Mouse (Mus musculus) retina, embryonic 14.5 days (tissue): ENCODE data around the gene Arl15.

Experiments
- DNase-seq: peaks from one replicate; pipeline ENCODE4 v3.0.0-alpha.2; 2015; ENCODE audit warnings: low spot score

Arl15 gene

DNA sequence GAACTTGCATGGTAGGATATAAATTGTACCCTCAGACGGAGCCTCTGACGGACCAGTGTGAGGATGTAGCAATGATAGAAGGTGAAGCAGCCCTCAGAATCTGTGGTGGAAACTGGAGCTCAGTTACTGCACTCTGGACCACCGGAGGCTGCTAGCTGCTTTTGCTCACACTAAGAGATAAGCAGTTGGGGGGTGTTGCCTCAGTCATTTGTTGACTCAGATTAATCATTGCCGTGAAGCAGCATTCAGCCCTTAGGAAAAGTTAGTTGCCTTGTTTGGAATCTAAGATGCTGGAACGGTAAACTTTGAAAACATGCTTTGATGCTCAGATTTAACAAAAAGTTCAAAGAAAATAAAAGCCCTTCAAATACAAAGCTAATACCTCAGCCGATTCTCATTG is 270.7 kb downstream of the Arl15 start:
- no peak for DNase-seq

DNA sequence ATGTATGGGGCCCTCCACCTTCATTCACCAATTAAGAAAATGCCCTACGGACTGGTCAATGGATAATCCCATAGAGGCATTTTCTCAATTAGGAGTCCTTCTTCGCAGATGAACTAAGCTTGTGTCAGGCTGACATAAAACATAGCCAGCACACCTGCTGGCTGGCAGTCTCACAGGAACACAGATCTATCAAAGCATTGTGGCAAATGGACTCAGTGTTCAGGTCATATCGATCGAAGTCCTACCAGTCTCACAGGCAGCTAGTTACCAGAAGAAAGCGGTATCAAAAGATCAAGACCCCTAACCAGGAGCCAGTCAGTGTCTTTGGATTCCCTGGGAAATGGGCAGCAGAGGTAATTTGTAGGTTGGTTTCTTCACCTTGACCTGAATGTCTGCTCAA is 274.1 kb downstream of the Arl15 start:
- no peak for DNase-seq

DNA sequence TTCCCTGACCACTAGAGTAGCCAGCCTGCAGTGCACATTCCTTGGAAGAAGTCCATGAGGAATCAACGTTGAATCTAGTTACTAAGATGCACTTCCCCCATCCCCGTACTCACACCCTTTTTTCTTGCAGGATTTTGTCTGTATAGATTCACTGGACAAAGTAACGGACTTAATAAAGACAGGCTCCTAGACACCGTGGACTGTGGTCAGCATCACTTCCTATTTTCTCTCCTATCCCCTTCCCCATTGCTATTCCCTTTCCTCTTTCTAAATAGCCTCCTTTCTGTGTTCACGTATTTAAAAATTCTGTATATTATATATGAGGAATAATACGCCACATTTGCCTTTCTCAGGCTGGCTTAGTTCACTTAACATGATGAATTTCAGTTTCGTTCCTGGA is 277.1 kb downstream of the Arl15 start:
- no peak for DNase-seq

DNA sequence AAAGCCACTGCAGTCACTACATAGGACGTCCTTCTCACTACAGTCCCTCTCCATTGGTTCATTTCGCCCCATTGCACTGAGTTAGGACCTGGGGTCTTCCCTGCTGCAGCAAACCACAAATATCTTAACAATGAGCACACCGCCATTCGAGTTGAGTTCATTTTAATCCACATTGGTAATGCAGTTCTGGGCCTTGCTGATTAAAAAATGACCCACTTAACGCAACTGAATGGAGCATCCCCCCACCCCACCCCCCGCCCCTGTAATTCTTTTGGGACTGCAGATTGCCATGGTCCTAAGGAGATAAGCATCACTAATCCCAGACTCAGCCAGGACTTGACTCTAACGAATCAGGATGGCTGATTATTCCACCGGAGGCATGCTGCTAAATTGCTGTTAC is 280.2 kb downstream of the Arl15 start:
- peak; percentile 28 for DNase-seq

DNA sequence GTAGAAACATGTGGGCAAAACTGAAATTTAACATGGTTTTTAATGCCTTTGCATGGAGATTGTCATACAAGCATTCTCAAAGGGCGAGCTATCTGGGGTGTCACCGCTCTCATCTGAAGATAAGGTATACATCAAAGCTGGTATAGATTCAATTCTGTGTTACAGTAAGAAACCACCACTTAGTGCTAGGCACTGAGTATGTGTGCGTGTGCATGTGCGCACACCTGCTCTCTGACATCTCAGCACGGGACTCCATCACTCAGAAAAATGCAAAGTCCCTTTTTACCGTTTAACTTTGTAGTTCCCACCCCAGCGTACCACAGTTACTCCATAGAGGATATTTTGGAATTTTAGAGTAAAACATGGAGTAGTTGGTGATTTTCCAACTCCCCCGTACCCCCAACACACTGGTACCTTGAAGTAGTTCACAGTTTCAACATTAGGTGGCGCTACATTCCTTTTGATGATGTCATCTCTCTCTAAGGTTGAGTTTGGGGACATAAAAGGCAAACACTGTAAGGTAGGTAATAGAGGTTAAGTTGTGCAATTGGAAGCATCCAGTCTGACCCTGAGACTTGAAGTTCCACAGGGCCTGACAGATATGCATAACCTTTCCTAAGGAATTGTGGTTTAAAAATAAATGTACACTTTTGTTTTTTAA is 281.5 kb downstream of the Arl15 start:
- DNase-seq: peak; percentile 69

DNA sequence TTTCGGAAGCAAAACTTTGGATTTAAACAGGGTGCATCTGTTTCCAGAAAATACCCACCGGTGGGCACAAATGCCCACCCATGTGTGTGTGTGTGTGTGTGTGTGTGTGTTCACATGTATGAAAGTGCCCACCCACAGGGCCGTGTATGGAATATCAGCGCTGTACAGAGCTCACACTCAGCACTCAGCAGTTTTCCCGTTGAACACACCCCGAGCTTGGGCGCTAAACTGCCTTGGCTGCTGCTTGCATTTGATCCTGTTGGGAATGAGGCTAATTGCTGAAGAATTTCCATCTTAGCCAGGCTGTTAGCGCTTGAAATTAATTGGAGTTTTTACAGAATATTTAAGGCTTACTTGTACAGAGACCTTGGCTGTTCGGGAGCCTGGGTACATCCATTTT is 282.9 kb downstream of the Arl15 start:
- no peak for DNase-seq

DNA sequence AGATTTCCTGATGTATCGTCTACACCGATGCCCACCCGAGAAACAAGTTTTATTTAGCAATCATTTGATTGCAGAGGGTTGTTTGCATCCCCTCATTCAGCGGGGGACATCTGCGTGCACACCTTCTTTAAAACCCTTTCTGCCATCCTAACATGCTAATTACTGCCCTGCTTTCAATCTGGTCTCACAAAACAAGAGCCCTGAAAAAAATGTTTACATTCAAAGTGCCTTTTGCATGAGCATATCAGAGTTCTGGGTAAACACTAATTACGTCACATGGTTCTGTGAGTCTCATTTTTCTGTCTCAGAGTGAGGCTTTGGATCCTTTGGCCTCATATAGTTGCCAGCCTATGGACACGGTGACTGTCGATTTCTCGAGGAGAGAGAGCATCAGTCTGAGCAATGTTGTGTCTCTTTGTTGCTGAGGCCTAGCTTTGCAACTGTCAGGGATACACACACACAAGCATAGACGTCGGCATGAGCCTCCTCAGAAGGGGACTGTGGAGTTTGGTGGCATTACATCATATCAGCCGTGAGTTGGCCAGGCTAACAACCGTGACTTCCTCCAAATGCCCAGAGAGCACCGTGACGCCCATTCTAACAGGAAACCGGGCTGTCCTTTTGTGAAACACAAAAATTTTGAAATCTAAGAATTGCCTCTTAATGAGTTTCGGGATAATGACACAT is 283.4 kb downstream of the Arl15 start:
- no peak for DNase-seq

DNA sequence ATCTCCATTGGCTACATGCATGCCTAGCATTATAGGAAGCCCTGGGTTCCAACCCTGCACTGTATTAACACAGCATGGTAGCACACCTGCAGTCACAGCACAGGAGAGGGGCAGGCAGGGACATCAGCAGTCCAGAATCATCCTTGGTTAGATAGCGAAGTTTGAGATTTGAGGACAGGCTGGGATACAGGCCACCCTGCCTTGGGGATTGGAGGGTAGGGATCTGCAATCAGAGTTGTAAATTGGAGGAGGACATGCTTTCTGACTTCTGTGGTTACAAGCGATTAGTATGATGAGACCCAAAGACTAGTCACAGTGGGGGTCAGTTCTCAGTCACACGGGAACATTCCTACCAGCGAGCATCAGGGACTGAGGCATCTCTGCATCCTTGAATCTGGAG is 284.5 kb downstream of the Arl15 start:
- DNase-seq: no peak

DNA sequence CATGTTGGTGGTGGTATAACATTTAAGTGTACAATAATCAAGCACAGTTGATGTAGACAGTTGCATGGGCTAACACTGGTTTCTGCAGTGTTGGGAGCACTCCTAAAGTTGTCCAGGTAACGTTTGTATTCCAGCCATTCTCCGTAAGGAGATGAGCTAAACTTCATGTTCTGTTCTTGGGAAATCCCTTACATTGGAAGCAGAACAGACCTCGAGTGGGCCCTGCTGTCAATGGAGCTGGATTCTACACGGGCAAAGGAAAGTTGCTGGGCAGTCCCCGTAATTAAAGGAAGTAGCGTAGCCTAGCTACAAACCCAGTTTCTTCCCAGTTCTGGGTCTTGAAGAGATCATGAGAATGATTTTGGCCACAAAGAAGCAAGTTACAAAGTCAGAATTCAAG is 285.4 kb downstream of the Arl15 start:
- DNase-seq: no peak

DNA sequence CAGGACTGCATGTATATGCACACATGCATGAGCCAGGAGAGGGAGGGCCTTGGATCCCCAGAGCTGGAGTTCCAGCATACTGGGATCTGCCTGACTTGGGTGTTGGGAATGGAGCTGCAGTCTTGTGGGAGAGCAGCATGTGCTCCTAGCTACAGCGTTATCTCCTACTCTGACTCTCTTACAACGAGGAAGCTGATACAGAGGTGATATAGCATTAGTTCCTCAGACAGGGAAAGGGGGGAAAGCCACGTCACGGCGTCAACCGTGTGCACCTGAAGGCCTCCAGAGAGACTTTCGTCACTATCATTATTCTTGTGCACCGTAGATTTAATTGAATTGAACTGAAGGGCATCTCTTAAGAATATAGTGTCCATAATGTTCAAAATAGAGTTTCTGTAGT is 286.2 kb downstream of the Arl15 start:
- no peak for DNase-seq

DNA sequence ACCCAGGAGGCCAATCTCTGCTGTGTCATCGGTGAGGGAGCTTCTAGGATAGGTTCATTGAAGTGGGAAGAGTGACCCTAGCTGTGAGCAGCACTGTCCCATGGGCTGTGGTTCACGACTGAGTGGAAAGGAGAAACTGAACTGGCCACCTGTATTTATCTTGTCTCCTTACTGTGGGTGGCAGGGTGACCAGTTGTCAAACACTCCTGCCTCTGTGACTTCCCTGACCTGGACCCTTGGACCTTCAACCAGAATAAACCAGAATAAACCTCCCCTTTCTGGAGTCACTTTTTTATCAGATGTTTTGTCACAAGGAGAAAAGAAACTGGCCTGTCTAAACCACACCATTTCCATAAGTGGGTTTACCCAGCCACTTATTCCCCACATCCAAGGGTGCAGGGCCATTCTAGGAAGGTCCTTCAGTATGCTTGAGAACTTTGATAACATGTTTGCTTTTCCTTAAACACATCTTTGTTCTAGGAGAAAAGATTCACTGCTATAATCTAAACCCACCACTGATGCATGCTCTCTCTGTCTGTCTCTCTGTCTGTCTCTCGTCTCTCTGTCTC is 289.3 kb downstream of the Arl15 start:
- DNase-seq: no peak

DNA sequence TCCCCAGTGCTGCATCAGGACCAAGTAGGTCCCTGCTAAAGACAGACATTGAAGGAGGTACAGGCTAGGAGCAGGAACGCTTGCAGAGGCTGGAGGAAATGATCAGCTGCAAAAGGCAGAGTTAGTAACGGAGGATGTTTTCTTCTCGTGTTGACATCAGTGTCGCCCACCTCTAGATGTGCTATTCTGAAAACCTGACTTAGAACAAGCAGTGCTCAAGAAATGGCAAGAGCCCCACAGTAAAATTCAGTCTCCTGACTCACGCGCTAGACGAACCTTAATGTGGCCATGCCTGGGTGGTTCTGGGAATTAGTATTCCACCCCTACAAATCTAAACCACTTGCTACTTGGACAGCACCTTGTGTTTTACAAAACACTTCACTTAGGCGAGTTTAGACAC is 291.1 kb downstream of the Arl15 start:
- no peak for DNase-seq

DNA sequence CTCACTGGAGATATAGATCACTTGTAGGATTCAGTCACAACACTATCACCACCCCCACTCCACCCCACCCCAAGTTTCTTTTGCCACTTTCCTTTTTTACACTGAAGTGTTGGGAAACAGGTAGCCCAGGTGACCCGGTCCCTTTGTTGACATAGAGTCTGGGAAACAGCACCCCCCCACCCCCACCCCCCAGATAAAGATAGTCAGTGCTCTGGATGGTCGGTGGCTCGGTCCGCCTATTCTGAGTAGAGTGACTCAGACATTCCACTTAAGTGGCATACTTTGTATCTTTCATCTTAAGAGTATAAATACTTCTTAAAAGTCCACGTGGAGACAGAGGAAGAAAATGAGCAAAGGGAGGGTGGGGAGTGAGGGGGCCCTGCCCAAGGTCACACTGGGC is 292.0 kb downstream of the Arl15 start:
- no peak for DNase-seq

DNA sequence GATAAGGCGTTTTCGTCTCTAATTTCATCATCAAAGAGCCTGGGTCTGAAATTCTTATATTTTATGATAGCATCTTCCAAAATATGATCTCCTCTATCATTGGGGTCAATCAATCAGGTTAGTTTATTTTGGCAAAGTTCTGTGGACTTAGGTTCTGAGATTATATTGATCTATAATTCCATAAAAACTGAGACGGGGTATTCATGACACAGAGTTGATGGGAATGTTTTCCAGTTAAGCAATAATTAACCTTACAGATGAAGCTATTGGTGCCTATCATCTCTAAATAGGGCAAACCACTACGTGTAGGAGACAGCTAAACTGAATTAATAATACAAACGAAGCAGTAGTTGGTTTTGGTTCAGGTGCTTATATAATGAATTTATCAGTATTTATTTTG is 292.5 kb downstream of the Arl15 start:
- no peak for DNase-seq

DNA sequence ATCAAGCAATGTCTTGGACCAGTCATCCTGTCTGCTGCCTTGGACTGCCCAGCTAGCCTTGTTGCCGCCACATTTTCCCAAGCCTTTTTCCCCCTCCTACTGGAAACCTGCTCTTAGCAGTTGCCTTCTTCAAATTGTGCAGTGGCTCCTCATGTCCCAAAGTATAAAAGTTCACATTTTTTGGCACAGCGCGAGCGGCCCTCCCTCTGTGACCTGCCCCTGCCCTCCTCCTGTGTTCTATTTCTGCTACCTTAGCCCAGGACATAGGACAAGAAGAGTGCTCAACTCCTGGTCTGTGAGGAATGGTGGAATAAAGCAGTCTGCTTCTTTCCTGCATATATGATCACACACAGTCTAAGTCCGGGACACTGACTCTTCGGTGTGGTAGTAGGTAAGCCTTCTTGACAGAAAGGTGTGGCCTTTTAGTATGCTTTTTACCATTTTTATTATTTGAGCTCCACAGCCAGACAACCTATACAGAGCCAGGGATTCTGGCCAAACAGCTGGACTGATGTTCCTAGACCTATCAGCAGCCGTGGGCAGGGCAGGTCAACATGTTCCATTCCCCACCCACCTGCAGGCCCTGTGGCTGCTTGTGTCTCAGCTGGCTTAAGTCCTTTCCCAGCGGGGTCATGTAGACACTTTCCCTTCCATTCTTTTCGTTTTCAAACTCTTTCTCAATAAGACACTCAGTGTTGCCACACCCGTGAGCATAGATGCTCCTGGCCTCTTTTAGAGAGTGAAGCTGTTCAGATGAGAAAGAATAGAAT is 293.6 kb downstream of the Arl15 start:
- DNase-seq: no peak

DNA sequence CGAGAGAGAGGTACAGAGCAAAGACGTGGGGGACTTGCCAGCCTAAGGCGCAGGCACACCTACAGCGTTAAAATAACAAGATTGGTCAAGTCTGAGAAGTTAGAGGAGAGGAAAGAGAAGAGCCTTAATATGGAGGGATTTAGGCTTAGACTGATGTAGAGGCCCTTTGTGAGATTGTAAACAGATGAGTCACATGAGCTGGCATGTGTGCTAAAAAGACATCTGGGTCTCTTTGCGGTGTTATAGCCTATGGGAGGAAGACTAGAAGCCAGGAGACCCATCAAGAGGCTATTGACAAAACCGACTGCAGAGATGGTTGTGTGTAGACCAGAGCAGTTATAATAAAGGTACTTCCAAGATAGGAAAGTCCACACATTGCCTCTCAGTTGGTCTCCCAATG is 296.5 kb downstream of the Arl15 start:
- DNase-seq: no peak

DNA sequence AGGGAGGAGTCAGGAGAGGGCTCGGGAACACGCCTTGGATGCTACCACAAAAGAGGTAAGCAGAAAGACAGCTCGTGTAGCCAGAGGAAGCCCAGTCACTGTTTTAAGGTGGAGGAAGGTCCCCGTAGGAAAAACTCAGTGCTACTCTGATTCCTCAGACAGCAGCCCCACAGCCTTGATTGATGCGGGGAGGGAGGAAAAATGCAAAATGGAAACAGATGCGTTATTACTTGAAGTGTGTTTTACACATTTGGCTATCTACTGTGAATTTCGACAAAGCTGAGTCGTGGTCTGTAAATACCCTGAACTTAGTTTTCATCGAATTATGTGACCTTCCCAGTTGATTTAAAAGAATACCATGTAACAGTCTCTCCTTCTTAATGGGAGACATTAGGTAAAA is 296.9 kb downstream of the Arl15 start:
- no peak for DNase-seq

DNA sequence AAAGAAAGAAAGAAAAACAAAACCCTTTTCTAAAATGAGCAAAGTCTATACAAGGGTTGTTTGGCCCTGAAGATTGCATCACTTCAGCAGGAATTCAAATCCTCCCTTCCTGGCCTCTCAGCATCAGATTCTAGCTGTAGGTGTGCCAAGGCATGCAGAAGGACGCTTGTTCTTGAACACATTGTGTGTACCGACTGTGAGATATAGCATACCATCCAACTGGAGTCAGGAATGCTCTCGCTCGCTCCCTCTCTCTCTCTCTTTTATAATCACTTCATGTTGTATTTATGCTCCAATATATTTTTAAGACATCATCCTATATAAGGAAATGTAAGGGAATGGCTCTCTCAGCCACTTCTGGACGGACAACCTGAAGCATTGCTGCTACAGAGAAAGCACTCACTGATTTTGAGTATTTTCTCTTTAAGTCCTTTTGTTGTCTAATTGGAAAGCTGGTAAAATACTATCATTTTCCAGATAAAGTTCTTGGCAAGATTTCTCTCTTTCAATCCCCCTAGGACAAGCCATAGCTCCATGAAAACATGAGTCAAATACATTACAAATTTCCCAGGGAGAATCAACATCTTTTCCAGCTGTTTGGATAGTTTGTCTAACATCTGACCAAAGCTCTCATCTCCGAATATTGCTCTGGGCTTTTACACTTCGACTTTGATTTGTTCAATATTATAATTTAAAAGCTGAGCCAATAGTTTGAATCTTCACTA is 300.0 kb downstream of the Arl15 start:
- DNase-seq: no peak

DNA sequence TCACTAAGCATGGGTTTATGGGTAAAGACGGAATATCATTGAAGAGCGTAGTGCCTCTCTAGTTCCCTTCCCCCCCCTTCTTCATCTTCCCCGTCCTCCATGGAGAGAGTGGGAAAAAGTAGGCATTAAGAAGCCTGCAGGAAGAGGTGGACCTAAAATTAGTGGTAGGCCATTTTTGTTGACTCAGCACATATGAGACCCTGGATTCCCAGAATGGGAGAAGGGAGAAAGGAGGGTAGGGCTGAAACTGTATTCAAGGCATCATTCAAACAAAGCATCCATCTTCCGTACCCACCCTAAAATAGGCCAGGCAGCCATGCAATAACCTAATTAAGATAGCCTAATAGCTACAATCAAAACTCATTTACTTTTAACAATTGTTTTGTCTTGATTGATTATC is 301.1 kb downstream of the Arl15 start:
- no peak for DNase-seq

DNA sequence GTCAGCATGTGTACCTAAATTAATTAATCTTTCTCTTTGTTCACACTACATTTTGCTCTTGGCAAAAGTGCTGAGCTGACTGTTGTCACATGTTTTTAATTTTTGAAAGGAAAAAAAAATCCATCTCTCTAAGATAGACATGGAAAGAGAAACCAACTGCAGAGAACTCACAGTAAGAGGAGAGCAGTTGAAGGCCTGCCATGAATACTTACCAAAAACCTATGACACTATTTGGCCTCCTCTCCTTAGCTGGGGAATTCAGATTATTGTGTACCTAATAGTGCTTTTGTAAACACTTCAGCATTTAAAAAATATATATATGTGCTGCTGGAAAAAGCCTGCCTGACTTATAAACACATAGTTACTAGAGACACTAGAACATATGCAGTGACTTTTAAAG is 302.1 kb downstream of the Arl15 start:
- no peak for DNase-seq

DNA sequence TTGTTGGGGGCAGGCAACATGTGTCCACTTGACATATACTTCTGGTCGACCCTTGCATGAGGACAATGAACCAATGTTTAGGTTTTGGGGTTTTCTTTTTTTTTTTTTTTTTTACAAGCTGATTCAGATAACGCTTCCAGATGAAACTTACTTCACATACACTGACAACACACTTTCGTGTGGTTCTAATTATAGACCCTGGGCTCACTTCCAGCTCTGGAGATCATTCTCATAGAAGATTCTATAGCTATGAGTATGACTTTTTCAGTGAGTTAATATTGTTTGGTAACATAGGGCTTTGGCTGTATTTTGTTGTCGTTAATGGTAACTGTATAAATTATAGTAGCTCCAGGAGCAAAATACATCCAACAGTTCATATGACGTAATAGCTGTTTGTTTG is 306.9 kb downstream of the Arl15 start:
- no peak for DNase-seq

DNA sequence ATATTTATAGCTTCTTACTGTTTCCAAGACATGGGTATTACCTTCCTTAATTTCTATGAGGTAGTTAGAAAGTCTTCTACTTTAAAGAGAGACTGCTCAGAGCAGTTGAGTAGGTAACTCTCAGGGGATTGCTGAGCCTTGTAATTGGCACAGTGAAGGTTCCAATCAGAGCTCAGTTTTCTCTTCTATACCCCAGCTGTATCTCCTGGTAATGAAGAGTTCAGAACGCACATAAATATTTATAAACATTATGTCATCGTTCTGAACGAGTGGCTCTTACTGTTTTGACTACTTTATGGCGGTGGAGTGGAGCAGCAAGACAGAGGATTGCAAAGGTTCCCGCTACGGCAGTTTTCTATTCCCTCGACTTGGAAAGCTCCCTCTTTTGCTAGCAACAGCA is 311.8 kb downstream of the Arl15 start:
- DNase-seq: no peak
